Mouse (Mus musculus): Measurements from ENCODE around the gene Cmtm6. TPM values are rescaled to one million over a fixed set of nuclear protein-coding genes. Genes with fewer than 3 reads are reported as not detected.

Cmtm6 gene
- total and polyA plus RNA-seq, 3 experiments: 44.6 to 92.3 (median 67.0) TPM

- DNase-seq: no peak
Measured at GRCm38 (mm10) chr9:114770224-114770623, 39.3 kb downstream of the Cmtm6 start.

DNA sequence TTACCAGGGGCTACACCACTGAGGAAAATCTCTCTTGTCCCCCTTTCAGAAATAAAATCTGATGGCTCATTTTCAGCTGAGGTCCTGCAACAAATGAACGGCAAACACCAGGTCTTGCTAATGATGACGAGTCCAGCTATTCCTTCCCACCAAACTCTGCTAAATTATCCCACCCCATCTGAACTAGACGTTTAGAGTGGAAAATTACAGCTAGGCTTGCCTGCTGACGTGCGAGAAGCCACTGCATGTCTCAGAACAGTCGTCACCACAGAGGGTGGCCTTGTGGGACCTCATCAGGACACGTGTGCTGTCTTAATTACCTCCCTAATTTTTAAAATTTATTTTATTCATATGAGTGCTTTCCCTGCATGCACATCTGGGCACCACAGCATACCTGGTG, 40.6 kb downstream of the Cmtm6 start:
- DNase-seq: no peak

GRCm38 (mm10) chr9:114774629-114775028, 43.7 kb downstream of the Cmtm6 start:
- peak; percentile 43 for DNase-seq

DNA sequence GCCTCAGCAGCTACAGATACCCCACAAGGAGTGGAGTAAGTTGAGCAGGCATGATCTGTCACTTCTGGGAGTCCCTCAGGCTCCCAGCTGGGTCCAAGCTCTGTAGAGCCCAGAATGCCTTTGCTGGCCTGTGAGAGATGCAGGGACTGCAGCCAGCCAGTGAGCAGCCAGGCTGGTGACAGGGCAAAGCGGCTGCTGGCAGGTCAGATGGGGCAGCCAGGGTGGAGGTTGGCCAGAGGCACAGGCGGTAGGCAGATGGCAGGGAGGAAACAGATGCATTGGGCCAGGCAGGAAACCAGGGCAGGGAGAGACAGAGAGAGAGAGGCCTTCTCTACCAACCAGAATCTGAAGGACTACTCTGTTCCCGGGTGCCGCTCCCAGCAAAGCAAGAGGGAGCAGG, 44.4 kb downstream of the Cmtm6 start:
- peak; percentile 42 for DNase-seq

DNA sequence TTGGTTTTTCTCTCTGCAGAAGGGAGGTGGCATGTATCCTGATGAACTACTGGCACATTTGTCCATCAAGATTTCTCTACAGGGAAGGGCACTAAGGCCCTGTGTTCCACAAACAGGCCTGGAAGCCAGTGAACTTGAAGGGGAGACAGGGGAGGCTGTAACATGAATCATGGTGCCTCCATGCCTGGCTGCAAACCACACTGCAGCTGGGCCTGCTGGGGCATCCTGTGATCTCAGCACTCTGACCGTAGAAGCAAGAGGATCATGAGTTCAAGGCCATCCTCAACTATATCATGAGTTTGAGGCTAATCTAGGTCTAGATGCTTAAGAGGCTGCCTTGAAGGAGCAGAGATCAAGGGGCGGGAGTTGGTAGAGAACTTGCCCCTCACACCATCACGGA, 45.4 kb downstream of the Cmtm6 start:
- DNase-seq: no peak

DNA sequence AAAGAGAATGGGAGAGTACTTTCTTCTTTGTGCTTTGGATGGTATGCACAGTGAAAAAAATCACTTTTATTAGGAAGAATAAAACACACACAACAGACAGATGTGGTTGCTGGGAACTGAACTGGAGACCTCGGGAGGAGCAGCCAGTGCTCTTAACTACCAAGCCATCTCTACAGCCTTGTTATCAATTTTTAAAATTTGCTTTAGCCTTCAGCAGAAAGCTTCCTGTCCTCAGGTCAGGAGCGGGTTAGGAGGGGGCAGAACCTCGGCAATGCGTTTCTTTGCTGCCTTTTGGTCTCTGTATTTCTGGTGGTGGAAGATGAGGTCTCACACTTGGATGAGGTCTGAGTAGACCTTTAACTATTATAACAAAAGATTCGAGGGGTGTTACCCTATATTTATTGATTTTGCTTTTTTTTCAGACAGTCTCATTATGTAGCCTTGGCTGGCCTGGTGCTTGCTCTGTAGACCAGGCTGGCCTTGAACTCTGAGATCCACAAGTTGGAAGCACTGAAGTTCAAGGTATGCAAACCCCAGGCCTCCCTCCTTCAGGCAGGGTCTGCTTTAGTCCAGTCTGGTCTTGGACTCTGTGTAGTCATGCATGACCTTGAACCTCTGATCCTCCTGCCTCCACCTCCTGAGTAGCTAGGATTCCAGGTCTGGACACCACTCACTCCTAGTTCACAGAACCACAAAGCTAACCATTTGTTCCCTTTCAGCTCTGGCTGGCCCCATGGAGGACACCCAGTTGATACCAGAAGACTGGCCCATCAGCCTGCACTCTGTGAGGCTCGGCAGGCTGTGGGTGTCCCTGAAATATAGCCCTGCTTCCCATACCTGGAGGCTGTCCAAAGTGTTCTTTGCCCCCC, 46.5 kb downstream of the Cmtm6 start:
- DNase-seq: no peak

- no peak for DNase-seq
Measured at GRCm38 (mm10) chr9:114778047-114778390, 47.1 kb downstream of the Cmtm6 start.

DNA sequence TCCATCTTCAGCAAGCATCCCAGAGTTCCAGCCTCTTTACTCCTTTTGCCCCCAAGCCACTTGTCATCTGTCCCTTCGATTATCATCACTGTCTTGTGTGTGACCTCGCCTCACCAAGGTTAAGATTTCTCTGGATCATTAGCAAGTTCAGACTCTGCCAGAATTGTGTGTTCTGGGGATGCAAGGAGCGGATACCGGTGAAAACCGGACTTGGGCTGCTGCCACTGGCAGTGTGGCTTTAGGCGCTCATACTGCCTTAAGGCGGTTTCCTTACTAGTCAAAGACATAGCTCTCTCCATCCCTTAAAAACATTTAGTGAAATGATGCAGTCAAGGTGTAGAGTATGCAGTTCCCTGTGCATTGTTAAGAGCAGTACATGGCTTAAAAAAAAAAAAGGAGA, 48.0 kb downstream of the Cmtm6 start:
- DNase-seq: no peak

DNA sequence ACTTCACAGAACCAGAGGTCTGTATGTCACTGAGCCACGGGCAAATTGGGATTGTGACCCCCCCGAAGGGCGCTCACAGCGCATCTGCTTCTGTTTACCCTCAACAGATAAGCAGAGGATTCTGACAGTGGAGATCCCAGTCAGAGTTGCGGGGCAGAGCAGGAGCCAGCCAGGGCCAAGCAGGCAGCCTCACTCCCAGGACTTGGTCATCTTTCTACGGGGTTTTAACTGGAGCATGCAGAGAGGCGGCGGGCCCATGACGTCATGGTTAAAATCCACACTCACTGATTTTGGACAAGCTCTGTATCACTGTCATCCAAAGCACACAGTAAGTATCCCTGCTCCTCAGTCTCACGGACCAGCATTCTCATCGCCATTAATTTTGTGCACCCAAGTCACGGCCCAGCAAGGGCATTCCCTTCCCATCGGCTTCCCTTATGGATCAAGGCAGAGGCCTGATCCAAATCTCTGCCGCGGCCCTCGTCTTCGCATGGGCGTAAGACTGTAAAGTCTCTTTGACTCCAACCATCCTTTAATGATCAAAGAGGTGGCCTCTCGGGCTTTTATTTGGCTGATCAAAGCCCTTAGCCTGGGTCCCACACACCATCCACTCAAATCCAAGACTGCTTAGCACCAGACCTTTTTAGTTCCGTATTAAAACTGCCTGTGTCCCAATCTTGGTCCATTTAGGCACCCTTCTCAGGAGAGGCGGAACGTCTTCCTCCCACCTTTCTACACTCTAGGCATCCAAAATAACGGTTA, 49.2 kb downstream of the Cmtm6 start:
- DNase-seq: peak; percentile 49

GRCm38 (mm10) chr9:114780746-114781525, 50.0 kb downstream of the Cmtm6 start:
- DNase-seq: peak; percentile 75

GRCm38 (mm10) chr9:114781526-114782212, 50.8 kb downstream of the Cmtm6 start, which contains the start of gene Cmtm7:
Gene Cmtm7, minus strand, starts transcription at chr9:114781856.
- DNase-seq: peak; percentile 92

DNA sequence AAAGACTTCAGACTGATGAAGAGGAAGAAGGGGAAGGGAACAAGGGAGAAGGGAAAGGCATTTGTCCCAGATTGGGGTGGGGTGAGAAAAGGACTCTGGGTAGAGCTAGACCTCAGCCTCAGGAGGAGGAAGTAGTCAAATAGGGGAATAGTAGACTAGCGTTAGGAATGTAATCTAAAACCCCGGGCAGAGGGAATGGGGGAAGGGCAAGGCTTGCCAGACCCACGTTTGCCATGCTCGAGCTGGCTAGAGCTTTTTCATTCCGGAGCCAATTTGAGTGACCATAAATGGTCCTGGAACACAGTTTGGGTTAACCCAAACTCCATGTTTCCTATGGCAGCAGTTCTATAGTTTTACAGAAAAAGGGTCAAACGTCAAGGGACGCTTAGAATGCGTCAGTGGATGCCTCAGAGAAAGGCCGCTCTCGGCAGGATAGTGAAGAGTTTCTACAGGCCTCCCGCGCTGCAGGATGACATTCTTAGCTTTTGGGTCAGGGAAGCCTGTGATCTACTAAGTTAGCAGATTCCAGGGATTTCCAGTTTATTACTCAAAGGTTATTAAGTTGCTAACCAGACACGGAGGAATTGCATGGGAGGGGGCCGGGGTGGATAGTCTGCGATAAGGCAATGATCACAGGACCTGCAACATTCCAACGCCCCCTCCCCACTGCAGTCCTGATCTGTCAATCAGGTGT, 54.7 kb downstream of the Cmtm6 start:
- no peak for DNase-seq

GRCm38 (mm10) chr9:114787134-114787533, 56.2 kb downstream of the Cmtm6 start:
- no peak for DNase-seq

DNA sequence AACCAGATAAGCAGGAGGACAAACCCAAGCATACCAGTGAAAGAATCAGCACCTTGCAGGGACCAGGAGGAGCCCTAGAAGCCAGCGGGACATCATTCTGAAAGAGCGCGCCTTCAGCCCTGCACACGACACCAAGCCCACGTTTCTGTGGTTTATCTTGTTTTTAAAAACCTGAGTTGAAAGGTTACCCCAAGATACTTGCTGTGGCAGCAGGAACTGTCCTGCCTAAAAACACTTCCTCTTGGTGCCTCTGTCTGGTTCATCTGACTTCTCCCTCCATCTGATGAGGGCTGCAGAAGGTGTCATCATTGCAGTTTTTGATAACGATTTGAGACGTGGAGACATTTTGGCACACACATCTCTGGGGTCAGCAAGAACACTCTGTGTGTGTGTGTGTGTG, 56.8 kb downstream of the Cmtm6 start:
- DNase-seq: no peak

- DNase-seq: no peak
Measured at GRCm38 (mm10) chr9:114788697-114789096, 57.8 kb downstream of the Cmtm6 start.

DNA sequence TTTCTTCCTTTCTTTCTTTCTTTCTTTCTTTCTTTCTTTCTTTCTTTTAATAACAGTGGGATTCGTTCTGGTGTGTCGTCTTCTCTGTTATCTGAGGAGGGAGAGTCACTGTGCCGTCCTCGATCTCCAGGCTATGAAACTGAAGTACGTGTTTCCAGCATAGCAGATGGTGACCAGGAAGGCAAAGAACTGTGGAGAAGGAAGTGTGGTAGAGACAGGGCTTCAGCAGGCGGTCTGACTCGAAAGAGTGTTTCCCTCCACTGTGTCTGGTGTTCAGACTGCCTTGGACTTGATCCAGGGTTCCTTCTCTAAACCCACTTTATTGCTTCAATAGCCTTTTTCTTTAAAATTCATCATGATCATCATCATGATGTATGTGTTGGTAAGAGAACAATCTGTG, 58.6 kb downstream of the Cmtm6 start:
- no peak for DNase-seq

DNA sequence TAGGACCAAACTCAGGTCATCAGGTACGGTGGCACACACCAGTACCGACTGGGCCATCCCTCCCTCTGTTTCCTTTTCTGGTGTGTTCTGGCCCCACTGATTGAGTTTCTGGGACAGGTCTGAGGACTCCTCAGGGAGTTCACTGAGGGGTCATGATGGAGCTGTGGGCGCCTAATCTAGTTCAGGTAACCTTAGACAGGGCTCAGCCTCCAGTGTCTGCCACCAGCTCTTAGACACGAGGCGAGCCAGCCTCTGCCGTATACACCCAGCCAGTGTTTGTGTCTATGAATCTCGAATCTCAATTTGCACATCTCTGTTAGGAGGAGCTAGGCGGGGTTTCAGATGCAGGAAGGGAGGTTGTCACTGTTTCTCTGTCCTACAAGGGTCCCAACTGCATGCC, 59.1 kb downstream of the Cmtm6 start:
- no peak for DNase-seq

DNA sequence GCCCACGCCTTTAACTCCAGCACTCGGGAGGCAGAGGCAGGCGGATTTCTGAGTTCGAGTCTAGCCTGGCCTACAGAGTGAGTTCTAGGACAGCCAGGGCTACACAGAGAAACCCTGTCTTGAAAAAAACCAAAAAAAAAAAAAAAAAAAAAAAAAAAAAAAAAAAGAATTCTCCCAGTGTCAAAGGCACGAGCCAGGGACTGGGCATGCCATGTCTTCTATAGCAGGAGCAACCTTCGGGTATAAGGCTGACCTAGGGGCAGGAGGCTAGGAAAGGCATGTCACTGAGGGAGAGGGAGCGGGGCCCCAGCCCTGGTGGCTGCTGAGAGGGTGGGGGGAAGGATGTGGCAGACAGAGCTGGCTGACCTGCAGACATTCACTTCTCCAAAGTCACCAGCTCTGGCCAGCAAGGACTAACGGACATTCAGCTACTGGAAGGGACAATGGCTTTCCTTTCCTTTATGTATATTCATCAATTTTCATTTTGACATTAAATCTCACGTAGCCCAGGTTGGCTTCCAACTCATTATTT, 62.9 kb downstream of the Cmtm6 start:
- DNase-seq: no peak

DNA sequence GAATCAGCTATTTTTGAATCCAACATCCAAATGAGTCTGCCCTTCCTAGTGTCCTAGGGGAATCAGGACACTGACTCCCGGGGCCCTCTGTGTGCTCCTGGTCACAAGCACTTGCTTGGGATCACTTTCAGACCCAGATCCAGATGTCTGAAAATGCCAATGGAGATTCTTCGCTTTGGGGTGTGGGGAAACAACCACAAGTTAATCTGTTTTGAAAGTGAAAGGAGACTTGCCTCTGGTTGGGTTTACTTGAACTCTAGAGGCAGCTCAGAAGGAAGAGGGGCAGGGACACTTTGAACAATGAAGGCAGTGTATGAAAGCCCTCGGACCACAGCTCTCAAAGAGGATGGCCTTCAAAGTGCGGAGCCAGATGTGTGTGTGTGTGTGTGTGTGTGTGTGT, 63.6 kb downstream of the Cmtm6 start:
- DNase-seq: no peak

GRCm38 (mm10) chr9:114796473-114797050, 65.6 kb downstream of the Cmtm6 start:
- no peak for DNase-seq
